Mouse (Mus musculus) frontal cortex, postnatal 25 days (tissue): Measurements from ENCODE around the gene Gm11084.
"Not testable (repeated sequence)": the region's sequence is repeated elsewhere in the genome, so short reads cannot be mapped to it uniquely, and the experiment has no call there.

Source experiments
- DNase-seq, 2 experiments: peaks; one replicate each; pipeline ENCODE4 v3.0.0; 2022; ENCODE audit warnings: low spot score in 2 of 2

Gm11084 gene

GRCm38 (mm10) chr2:72986616-72987015 lies at the start of gene Gm11084:
TSS of gene Gm11084 (minus strand) at chr2:72986716.
- no peak for DNase-seq

GRCm38 (mm10) chr2:73031061-73032055 lies 44.8 kb upstream of the Gm11084 start:
- DNase-seq = no peak

GRCm38 (mm10) chr2:73029846-73030245 lies 43.3 kb upstream of the Gm11084 start:
- DNase-seq = no peak

- DNase-seq = no peak
Observed at GRCm38 (mm10) chr2:73028019-73028418, 41.5 kb upstream of the Gm11084 start.

GRCm38 (mm10) chr2:73027126-73027525 lies 40.6 kb upstream of the Gm11084 start:
- DNase-seq = no peak

- no peak for DNase-seq
Observed at GRCm38 (mm10) chr2:73023803-73024202, 37.3 kb upstream of the Gm11084 start.

GRCm38 (mm10) chr2:73021046-73021445 lies 34.5 kb upstream of the Gm11084 start:
- DNase-seq = no peak

- DNase-seq = peak; percentile 42 to 52
Observed at GRCm38 (mm10) chr2:73019371-73020146, 33.0 kb upstream of the Gm11084 start.

GRCm38 (mm10) chr2:73014063-73014462 lies 27.5 kb upstream of the Gm11084 start:
- DNase-seq = not testable (repeated sequence)

GRCm38 (mm10) chr2:73012636-73013035 lies 26.1 kb upstream of the Gm11084 start:
- no peak for DNase-seq

GRCm38 (mm10) chr2:73007472-73007871 lies 21.0 kb upstream of the Gm11084 start:
- no peak for DNase-seq

GRCm38 (mm10) chr2:73005611-73006515 lies 19.3 kb upstream of the Gm11084 start:
- no peak for DNase-seq

GRCm38 (mm10) chr2:73003751-73004717 lies 17.5 kb upstream of the Gm11084 start:
- DNase-seq = no peak

GRCm38 (mm10) chr2:73003049-73003448 lies 16.5 kb upstream of the Gm11084 start:
- no peak for DNase-seq

GRCm38 (mm10) chr2:73002451-73002850 lies 15.9 kb upstream of the Gm11084 start:
- DNase-seq = no peak

GRCm38 (mm10) chr2:73001994-73002393 lies 15.5 kb upstream of the Gm11084 start:
- DNase-seq = no peak

- DNase-seq = no peak
Observed at GRCm38 (mm10) chr2:73000194-73000593, 13.7 kb upstream of the Gm11084 start.

GRCm38 (mm10) chr2:72997586-72997985 lies 11.1 kb upstream of the Gm11084 start:
- no peak for DNase-seq

- DNase-seq = no peak
Observed at GRCm38 (mm10) chr2:72996808-72997378, 10.4 kb upstream of the Gm11084 start.
